Mouse (Mus musculus) neural tube, embryonic 14.5 days (tissue): Measurements from ENCODE around the gene Gdap1l1. TPM values are rescaled to one million over a fixed set of nuclear protein-coding genes. Genes with fewer than 3 reads are reported as not detected.
A peak's percentile ranks its signal among the peaks of the same experiment; 100 is the strongest.

Source experiments
- ATAC-seq: fragments of 200-750 bp; cut with Nextera tagmentation; 2 replicates; pipeline ENCODE4 v1.8.0; 2017; ENCODE audit warnings: low read depth, mild to moderate bottlenecking, moderate TSS enrichment, moderate library complexity
- H3K27ac ChIP-seq: fragments of 300-500 bp; sonication (generic); 2 replicates; pipeline ENCODE4 v1.5.1; 2014; ENCODE audit warnings: low read depth, mild to moderate bottlenecking, control low read depth, low read length, moderate library complexity, mixed read lengths
- H3K27me3 ChIP-seq: fragments of 300-500 bp; sonication (generic); 2 replicates; pipeline ENCODE4 v1.6.1; 2014; ENCODE audit warnings: low read length; ENCODE audit not compliant: control insufficient read depth, insufficient read depth
- H3K36me3 ChIP-seq: fragments of 300-500 bp; sonication (generic); 2 replicates; pipeline ENCODE4 v1.6.1; 2014; ENCODE audit warnings: low read length, mixed read lengths; ENCODE audit not compliant: control insufficient read depth, insufficient read depth
- H3K4me1 ChIP-seq: fragments of 300-500 bp; sonication (generic); 2 replicates; pipeline ENCODE4 v1.6.1; 2014; ENCODE audit warnings: low read length; ENCODE audit not compliant: control insufficient read depth, insufficient read depth
- H3K4me2 ChIP-seq: fragments of 300-500 bp; sonication (generic); 2 replicates; pipeline ENCODE4 v1.6.1; 2014; ENCODE audit warnings: mild to moderate bottlenecking, low read depth, low read length, control low read depth
- H3K4me3 ChIP-seq: fragments of 300-500 bp; sonication (generic); 2 replicates; pipeline ENCODE4 v1.5.1; 2014; ENCODE audit warnings: low read depth, low read length, control low read depth, mixed read lengths
- H3K9ac ChIP-seq: fragments of 300-500 bp; sonication (generic); replicated peaks from 2 replicates; pipeline ENCODE4 v1.6.1; 2014; ENCODE audit warnings: low read depth, mild to moderate bottlenecking, control low read depth, low read length, mixed read lengths
- H3K9me3 ChIP-seq: fragments of 300-500 bp; sonication (generic); 2 replicates; pipeline ENCODE4 v1.6.1; 2016; ENCODE audit warnings: low read length; ENCODE audit not compliant: control insufficient read depth
- WGBS: fragments of 180-500 bp; shearing (Covaris S2); extraction: QIAGEN DNeasy Blood & Tissue Kit; methylation state at CpG from one replicate; pipeline ENCODE4 v1.1.7; 2014; 5-methylcytosine and 5-hydroxymethylcytosine counted together
- polyA plus RNA-seq: library from polyadenylated mRNA; unstranded; fragments of >200 nt; fragmentation: Nextera tagmentation; extraction: Ambion mirVana; gene quantifications from 2 replicates; pipeline ENCODE4 v1.2.1, GENCODE M21; 2014

Gdap1l1 gene
- polyA plus RNA-seq, 1 experiment from 2014 or later: 115 TPM

- WGBS: under 1% methylated on average over 67 of the region's 71 CpGs
- Histone ChIP-seq H3K27me3 (no peaks in the 10 kb centered on the region), H3K9ac (peak overlapping the region; percentile 76), H3K9me3 (no peaks in the 10 kb centered on the region), H3K4me1 (peaks cover 21% of the 10 kb centered on the region), H3K4me2 (peak overlapping the region; percentile 73), H3K4me3 (peak overlapping the region; percentile 62), H3K27ac (peak overlapping the region; percentile 78), H3K36me3 (peaks cover 4% of the 10 kb centered on the region; the same call in 1 of the 2 replicates)
- peak; percentile 97 for ATAC-seq
Measured at GRCm38 (mm10) chr2:163419346-163420045, 18.8 kb upstream of the Gdap1l1 start.

- Histone ChIP-seq H3K4me1 (peaks cover 21% of the 10 kb centered on the region), H3K9ac (peak overlapping the region; percentile 76), H3K27ac (no peak overlapping the region), H3K36me3 (no peaks in the 10 kb centered on the region), H3K4me3 (peak overlapping the region; percentile 62), H3K27me3 (no peaks in the 10 kb centered on the region), H3K9me3 (no peaks in the 10 kb centered on the region), H3K4me2 (peak overlapping the region; percentile 73)
- ATAC-seq: no peak
- WGBS: 44% methylated on average over 10 of the region's 10 CpGs
Measured at GRCm38 (mm10) chr2:163420366-163420886, 17.9 kb upstream of the Gdap1l1 start.

- Histone ChIP-seq H3K4me2 (no peak overlapping the region), H3K9me3 (no peaks in the 10 kb centered on the region), H3K27ac (no peak overlapping the region), H3K36me3 (no peaks in the 10 kb centered on the region), H3K9ac (no peak overlapping the region), H3K27me3 (no peaks in the 10 kb centered on the region), H3K4me1 (peaks cover 16% of the 10 kb centered on the region), H3K4me3 (no peak overlapping the region)
- WGBS: 88% methylated on average over 9 of the region's 9 CpGs
- no peak for ATAC-seq
Measured at GRCm38 (mm10) chr2:163422895-163423660, 15.2 kb upstream of the Gdap1l1 start.

GRCm38 (mm10) chr2:163424597-163424996 is 13.7 kb upstream of the Gdap1l1 start, which contains the start of gene Oser1:
Oser1 (minus strand) TSS chr2:163424697.
- Histone ChIP-seq H3K9me3 (no peaks in the 10 kb centered on the region), H3K36me3 (no peaks in the 10 kb centered on the region), H3K27me3 (no peaks in the 10 kb centered on the region), H3K4me2 (no peak within 1 kb of the TSS), H3K9ac (no peak within 1 kb of the TSS), H3K4me3 (no peak within 1 kb of the TSS), H3K27ac (no peak within 1 kb of the TSS), H3K4me1 (peaks cover 10% of the 10 kb centered on the region)
- ATAC-seq: no peak
- 79% methylated on average over 6 of the region's 6 CpGs for WGBS

GRCm38 (mm10) chr2:163428346-163429011 is 9.8 kb upstream of the Gdap1l1 start:
- Histone ChIP-seq H3K4me1 (no peaks in the 10 kb centered on the region), H3K27me3 (no peaks in the 10 kb centered on the region), H3K4me2 (no peak overlapping the region), H3K9ac (no peak overlapping the region), H3K36me3 (no peaks in the 10 kb centered on the region), H3K9me3 (no peaks in the 10 kb centered on the region), H3K4me3 (no peak overlapping the region), H3K27ac (no peak overlapping the region)
- no peak for ATAC-seq
- 51% methylated on average over 4 of the region's 4 CpGs for WGBS

GRCm38 (mm10) chr2:163431289-163431688 is 7.0 kb upstream of the Gdap1l1 start:
- no peak overlapping the region for H3K9ac ChIP-seq
- H3K4me2 ChIP-seq: no peak overlapping the region
- H3K27me3 ChIP-seq: no peaks in the 10 kb centered on the region
- no peak overlapping the region for H3K27ac ChIP-seq
- no peaks in the 10 kb centered on the region for H3K4me1 ChIP-seq
- no peaks in the 10 kb centered on the region for H3K9me3 ChIP-seq
- WGBS: 89% methylated on average over 9 of the region's 9 CpGs
- no peak overlapping the region for H3K4me3 ChIP-seq
- no peaks in the 10 kb centered on the region for H3K36me3 ChIP-seq
- no peak for ATAC-seq

- no peak for ATAC-seq
Measured at GRCm38 (mm10) chr2:163433971-163434370, 4.3 kb upstream of the Gdap1l1 start.

GRCm38 (mm10) chr2:163437800-163438199 is 476 bp upstream of the Gdap1l1 start:
- H3K9me3 ChIP-seq: no peaks in the 10 kb centered on the region
- 35% methylated on average over 4 of the region's 4 CpGs for WGBS
- no peaks in the 10 kb centered on the region for H3K27me3 ChIP-seq
- H3K27ac ChIP-seq: peak overlapping the region; percentile 80; the same call in 1 of the 2 replicates
- no peak for ATAC-seq
- peak overlapping the region; percentile 93 for H3K9ac ChIP-seq
- H3K36me3 ChIP-seq: no peaks in the 10 kb centered on the region
- peak overlapping the region; percentile 59 for H3K4me2 ChIP-seq
- H3K4me3 ChIP-seq: peak overlapping the region; percentile 68
- peaks cover 20% of the 10 kb centered on the region for H3K4me1 ChIP-seq

More at GRCm38 (mm10) chr2:163433971-163434370, 4.3 kb upstream of the Gdap1l1 start:
- H3K4me2 ChIP-seq: no peak overlapping the region
- no peak overlapping the region for H3K4me3 ChIP-seq
- H3K9me3 ChIP-seq: no peaks in the 10 kb centered on the region
- H3K36me3 ChIP-seq: no peaks in the 10 kb centered on the region
- H3K9ac ChIP-seq: no peak overlapping the region
- H3K27me3 ChIP-seq: no peaks in the 10 kb centered on the region
- WGBS: 27% methylated on average over 4 of the region's 4 CpGs
- H3K27ac ChIP-seq: no peak overlapping the region
- H3K4me1 ChIP-seq: peaks cover 4% of the 10 kb centered on the region; the same call in 1 of the 2 replicates
